Mouse (Mus musculus) heart, embryonic 10.5 days (tissue): ENCODE measurements around the gene Plekhb2. TPM values are rescaled to one million over a fixed set of nuclear protein-coding genes. Genes with fewer than 3 reads are reported as not detected.
A peak's percentile ranks its signal among the peaks of the same experiment; 100 is the strongest.

ENCODE experiments used
- DNase-seq: peaks from one replicate; pipeline ENCODE4 v3.0.0-alpha.2; 2017; ENCODE audit warnings: low spot score
- H3K27ac ChIP-seq: fragments of 300-500 bp; sonication (generic); 2 replicates; pipeline ENCODE4 v1.5.1; 2016; ENCODE audit warnings: mild to moderate bottlenecking
- H3K27me3 ChIP-seq: fragments of 300-500 bp; sonication (generic); 2 replicates; pipeline ENCODE4 v1.6.1; 2016; ENCODE audit warnings: mild to moderate bottlenecking; ENCODE audit not compliant: poor library complexity, insufficient read depth, severe bottlenecking
- H3K36me3 ChIP-seq: fragments of 300-500 bp; sonication (generic); 2 replicates; pipeline ENCODE4 v1.6.1; 2016; ENCODE audit warnings: mild to moderate bottlenecking, moderate library complexity
- H3K4me1 ChIP-seq: fragments of 300-500 bp; sonication (generic); 2 replicates; pipeline ENCODE4 v1.6.1; 2016; ENCODE audit warnings: mild to moderate bottlenecking
- H3K4me3 ChIP-seq: fragments of 300-500 bp; sonication (generic); 2 replicates; pipeline ENCODE4 v1.5.1; 2016; ENCODE audit warnings: mild to moderate bottlenecking, moderate library complexity
- H3K9me3 ChIP-seq: fragments of 300-500 bp; sonication (generic); 2 replicates; pipeline ENCODE4 v1.6.1; 2016; ENCODE audit warnings: mild to moderate bottlenecking, moderate library complexity
- WGBS: fragments of 180-500 bp; shearing (Covaris S2); methylation state at CpG from one replicate; pipeline ENCODE4 v1.1.7; 2016; 5-methylcytosine and 5-hydroxymethylcytosine counted together
- polyA plus RNA-seq: library from polyadenylated mRNA; unstranded; fragments of >200 nt; fragmentation: Nextera tagmentation; extraction: Ambion mirVana; gene quantifications from 2 replicates; pipeline ENCODE4 v1.2.1, GENCODE M21; 2016

The Plekhb2 gene
- polyA plus RNA-seq, 1 experiment from 2014 or later, result 37.8 TPM

- Histone ChIP-seq H3K4me3 (no peak overlapping the region), H3K36me3 (peaks cover 30% of the 10 kb centered on the region), H3K9me3 (no peaks in the 10 kb centered on the region), H3K4me1 (peaks cover 27% of the 10 kb centered on the region), H3K27ac (no peak overlapping the region), H3K27me3 (no peaks in the 10 kb centered on the region)
- 93% methylated on average over 13 of the region's 13 CpGs for WGBS
- no peak for DNase-seq
Observed at GRCm38 (mm10) chr1:34862877-34863276, 13.1 kb downstream of the Plekhb2 start.

- no peaks in the 10 kb centered on the region for H3K27me3 ChIP-seq
- H3K4me1 ChIP-seq, result peaks cover 27% of the 10 kb centered on the region
- H3K27ac ChIP-seq, result 0 out of 2 replicates have a peak overlapping the region, but pooled peaks have one; percentile 30
- no peak overlapping the region for H3K4me3 ChIP-seq
- H3K36me3 ChIP-seq, result peaks cover 31% of the 10 kb centered on the region
- no peak for DNase-seq
- no peaks in the 10 kb centered on the region for H3K9me3 ChIP-seq
- 88% methylated on average over 7 of the region's 7 CpGs for WGBS
Observed at GRCm38 (mm10) chr1:34863323-34863722, 13.5 kb downstream of the Plekhb2 start.

- Histone ChIP-seq H3K27me3 (no peaks in the 10 kb centered on the region), H3K27ac (peak overlapping the region; percentile 30; the same call in 1 of the 2 replicates), H3K9me3 (no peaks in the 10 kb centered on the region), H3K36me3 (peaks cover 36% of the 10 kb centered on the region), H3K4me3 (no peak overlapping the region), H3K4me1 (peaks cover 23% of the 10 kb centered on the region)
- WGBS, result 29% methylated on average over 7 of the region's 7 CpGs
- DNase-seq, result peak; percentile 70
Observed at GRCm38 (mm10) chr1:34864243-34864642, 14.5 kb downstream of the Plekhb2 start.

GRCm38 (mm10) chr1:34865866-34866265 lies 16.1 kb downstream of the Plekhb2 start:
- WGBS, result 91% methylated on average over 9 of the region's 9 CpGs
- no peaks in the 10 kb centered on the region for H3K27me3 ChIP-seq
- H3K4me1 ChIP-seq, result peaks cover 20% of the 10 kb centered on the region
- H3K9me3 ChIP-seq, result no peaks in the 10 kb centered on the region
- peaks cover 45% of the 10 kb centered on the region for H3K36me3 ChIP-seq
- H3K4me3 ChIP-seq, result no peak overlapping the region
- H3K27ac ChIP-seq, result no peak overlapping the region
- peak; percentile 55 for DNase-seq

- no peaks in the 10 kb centered on the region for H3K27me3 ChIP-seq
- WGBS, result 51% methylated on average over 10 of the region's 10 CpGs
- H3K9me3 ChIP-seq, result no peaks in the 10 kb centered on the region
- peaks cover 17% of the 10 kb centered on the region for H3K4me1 ChIP-seq
- peaks cover 51% of the 10 kb centered on the region for H3K36me3 ChIP-seq
- no peak overlapping the region for H3K27ac ChIP-seq
- DNase-seq, result peak; percentile 91
- H3K4me3 ChIP-seq, result no peak overlapping the region
Observed at GRCm38 (mm10) chr1:34866815-34867573, 17.2 kb downstream of the Plekhb2 start.

GRCm38 (mm10) chr1:34867574-34867955 lies 17.8 kb downstream of the Plekhb2 start:
- Histone ChIP-seq H3K4me1 (peaks cover 17% of the 10 kb centered on the region), H3K9me3 (no peaks in the 10 kb centered on the region), H3K36me3 (peaks cover 50% of the 10 kb centered on the region), H3K27me3 (no peaks in the 10 kb centered on the region), H3K4me3 (no peak overlapping the region), H3K27ac (no peak overlapping the region)
- DNase-seq, result peak; percentile 56
- WGBS, result 87% methylated on average over 5 of the region's 5 CpGs

GRCm38 (mm10) chr1:34868391-34868790 lies 18.6 kb downstream of the Plekhb2 start:
- H3K4me3 ChIP-seq, result no peak overlapping the region
- H3K9me3 ChIP-seq, result no peaks in the 10 kb centered on the region
- peak; percentile 42 for DNase-seq
- H3K27me3 ChIP-seq, result no peaks in the 10 kb centered on the region
- H3K36me3 ChIP-seq, result peaks cover 42% of the 10 kb centered on the region
- H3K4me1 ChIP-seq, result peaks cover 15% of the 10 kb centered on the region
- H3K27ac ChIP-seq, result no peak overlapping the region
- 80% methylated on average over 8 of the region's 8 CpGs for WGBS

GRCm38 (mm10) chr1:34869231-34869630 lies 19.5 kb downstream of the Plekhb2 start:
- H3K9me3 ChIP-seq, result no peaks in the 10 kb centered on the region
- H3K36me3 ChIP-seq, result peaks cover 41% of the 10 kb centered on the region
- no peaks in the 10 kb centered on the region for H3K27me3 ChIP-seq
- no peak overlapping the region for H3K27ac ChIP-seq
- peaks cover 7% of the 10 kb centered on the region for H3K4me1 ChIP-seq
- no peak overlapping the region for H3K4me3 ChIP-seq
- peak; percentile 68 for DNase-seq
- 95% methylated on average over 16 of the region's 16 CpGs for WGBS

- Histone ChIP-seq H3K27me3 (no peaks in the 10 kb centered on the region), H3K4me1 (no peaks in the 10 kb centered on the region), H3K4me3 (no peak overlapping the region), H3K27ac (no peak overlapping the region), H3K36me3 (peaks cover 51% of the 10 kb centered on the region), H3K9me3 (no peaks in the 10 kb centered on the region)
- 91% methylated on average over 9 of the region's 9 CpGs for WGBS
- peak; percentile 66 for DNase-seq
Observed at GRCm38 (mm10) chr1:34871170-34871569, 21.4 kb downstream of the Plekhb2 start.

- no peaks in the 10 kb centered on the region for H3K4me1 ChIP-seq
- no peak overlapping the region for H3K4me3 ChIP-seq
- H3K27ac ChIP-seq, result no peak overlapping the region
- 82% methylated on average over 5 of the region's 5 CpGs for WGBS
- H3K27me3 ChIP-seq, result no peaks in the 10 kb centered on the region
- H3K9me3 ChIP-seq, result no peaks in the 10 kb centered on the region
- peak; percentile 35 for DNase-seq
- H3K36me3 ChIP-seq, result peaks cover 51% of the 10 kb centered on the region
Observed at GRCm38 (mm10) chr1:34873551-34873950, 23.8 kb downstream of the Plekhb2 start.

- Histone ChIP-seq H3K27me3 (no peaks in the 10 kb centered on the region), H3K36me3 (peaks cover 17% of the 10 kb centered on the region; the same call in 1 of the 2 replicates), H3K9me3 (no peaks in the 10 kb centered on the region), H3K4me1 (peaks cover 17% of the 10 kb centered on the region), H3K4me3 (no peak overlapping the region), H3K27ac (no peak overlapping the region)
- WGBS, result 33% methylated on average over 6 of the region's 6 CpGs
- peak; percentile 70 for DNase-seq
Observed at GRCm38 (mm10) chr1:34879611-34880010, 29.8 kb downstream of the Plekhb2 start.

- H3K4me3 ChIP-seq, result no peak overlapping the region
- H3K27ac ChIP-seq, result no peak overlapping the region
- no peak for DNase-seq
- H3K27me3 ChIP-seq, result no peaks in the 10 kb centered on the region
- no peaks in the 10 kb centered on the region for H3K9me3 ChIP-seq
- H3K36me3 ChIP-seq, result no peaks in the 10 kb centered on the region
- peaks cover 15% of the 10 kb centered on the region for H3K4me1 ChIP-seq
Observed at GRCm38 (mm10) chr1:34883776-34884175, 34.0 kb downstream of the Plekhb2 start.

- DNase-seq, result peak; percentile 77
- no peak overlapping the region for H3K27ac ChIP-seq
- no peak overlapping the region for H3K4me3 ChIP-seq
- 40% methylated on average over 14 of the region's 14 CpGs for WGBS
- peaks cover 14% of the 10 kb centered on the region for H3K4me1 ChIP-seq
- H3K36me3 ChIP-seq, result no peaks in the 10 kb centered on the region
- H3K27me3 ChIP-seq, result no peaks in the 10 kb centered on the region
- H3K9me3 ChIP-seq, result no peaks in the 10 kb centered on the region
Observed at GRCm38 (mm10) chr1:34891559-34892289, 41.9 kb downstream of the Plekhb2 start.
